Mouse (Mus musculus) lung, embryonic 14.5 days (tissue): ENCODE data around the gene Mical3. TPM values are rescaled to one million over a fixed set of nuclear protein-coding genes. Genes with fewer than 3 reads are reported as not detected.

Experiments used
- ATAC-seq: fragments of 200-750 bp; cut with Nextera tagmentation; 2 replicates; pipeline ENCODE4 v1.8.0; 2017; ENCODE audit warnings: mild to moderate bottlenecking, moderate TSS enrichment, moderate library complexity; ENCODE audit not compliant: insufficient read depth
- DNase-seq: peaks from one replicate; pipeline ENCODE4 v3.0.0-alpha.2; 2015
- H3K27ac ChIP-seq: fragments of 300-500 bp; sonication (generic); 2 replicates; pipeline ENCODE4 v1.5.1; 2014; ENCODE audit warnings: low read depth, mild to moderate bottlenecking, moderate library complexity
- H3K27me3 ChIP-seq: fragments of 300-500 bp; sonication (generic); 2 replicates; pipeline ENCODE4 v1.6.1; 2014; ENCODE audit warnings: low read length, control low read depth; ENCODE audit not compliant: insufficient read depth
- H3K36me3 ChIP-seq: fragments of 300-500 bp; sonication (generic); 2 replicates; pipeline ENCODE4 v1.6.1; 2014; ENCODE audit warnings: control low read depth; ENCODE audit not compliant: insufficient read depth
- H3K4me1 ChIP-seq: fragments of 300-500 bp; sonication (generic); 2 replicates; pipeline ENCODE4 v1.6.1; 2014; ENCODE audit warnings: antibody characterized with exemption, control low read depth; ENCODE audit not compliant: insufficient read depth
- H3K4me2 ChIP-seq: fragments of 300-500 bp; sonication (generic); 2 replicates; pipeline ENCODE4 v1.6.1; 2014; ENCODE audit warnings: mild to moderate bottlenecking
- H3K4me3 ChIP-seq: fragments of 300-500 bp; sonication (generic); 2 replicates; pipeline ENCODE4 v1.5.1; 2014; ENCODE audit warnings: low read depth, low read length
- H3K9ac ChIP-seq: fragments of 300-500 bp; sonication (generic); 2 replicates; pipeline ENCODE4 v1.6.1; 2014
- H3K9me3 ChIP-seq: fragments of 300-500 bp; sonication (generic); 2 replicates; pipeline ENCODE4 v1.6.1; 2016; ENCODE audit warnings: low read depth, low read length, control low read depth
- CTCF ChIP-seq: IDR thresholded peaks from 2 replicates; pipeline ENCODE4 v1.5.1; 2016; ENCODE audit warnings: antibody characterized with exemption, low read depth
- WGBS: fragments of 180-500 bp; shearing (Covaris S2); extraction: QIAGEN DNeasy Blood & Tissue Kit; methylation state at CpG from one replicate; pipeline ENCODE4 v1.1.7; 2014; 5-methylcytosine and 5-hydroxymethylcytosine counted together
- polyA plus RNA-seq: library from polyadenylated mRNA; unstranded; fragments of >200 nt; fragmentation: Nextera tagmentation; extraction: Ambion mirVana; gene quantifications from 2 replicates; pipeline ENCODE4 v1.2.1, GENCODE M21; 2014

Mical3 gene
- polyA plus RNA-seq, 1 experiment from 2014 or later = 27.0 TPM

DNA sequence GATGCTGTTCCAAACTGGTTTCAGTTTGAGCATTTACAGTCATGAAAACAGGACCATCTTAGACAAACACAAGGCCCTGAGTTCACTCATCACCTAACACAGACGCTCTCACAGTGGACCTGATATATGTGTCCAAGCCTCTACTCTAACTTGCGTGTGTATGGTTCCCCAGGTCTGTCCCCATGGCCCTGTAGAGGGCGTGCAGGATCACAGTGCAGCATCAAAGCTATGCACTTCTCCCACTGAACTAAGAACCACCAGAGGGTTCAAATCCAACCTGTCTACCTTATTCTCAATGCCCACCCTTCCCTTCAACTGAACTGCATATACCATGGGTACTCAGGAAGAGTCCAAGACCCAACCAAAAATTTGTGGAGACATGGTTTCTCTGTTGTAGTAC is 91.1 kb downstream of the Mical3 start:
- H3K27me3 ChIP-seq = no peaks in the 10 kb centered on the region
- ATAC-seq = no peak
- no peak for DNase-seq
- no peak overlapping the region for H3K9ac ChIP-seq
- no peaks in the 10 kb centered on the region for H3K9me3 ChIP-seq
- H3K4me3 ChIP-seq = no peak overlapping the region
- TF ChIP-seq CTCF = no peak
- no peak overlapping the region for H3K4me2 ChIP-seq
- H3K4me1 ChIP-seq = peaks cover 17% of the 10 kb centered on the region
- no peak overlapping the region for H3K27ac ChIP-seq
- WGBS = 87% methylated on average over 3 of the region's 3 CpGs
- peaks cover 59% of the 10 kb centered on the region for H3K36me3 ChIP-seq

DNA sequence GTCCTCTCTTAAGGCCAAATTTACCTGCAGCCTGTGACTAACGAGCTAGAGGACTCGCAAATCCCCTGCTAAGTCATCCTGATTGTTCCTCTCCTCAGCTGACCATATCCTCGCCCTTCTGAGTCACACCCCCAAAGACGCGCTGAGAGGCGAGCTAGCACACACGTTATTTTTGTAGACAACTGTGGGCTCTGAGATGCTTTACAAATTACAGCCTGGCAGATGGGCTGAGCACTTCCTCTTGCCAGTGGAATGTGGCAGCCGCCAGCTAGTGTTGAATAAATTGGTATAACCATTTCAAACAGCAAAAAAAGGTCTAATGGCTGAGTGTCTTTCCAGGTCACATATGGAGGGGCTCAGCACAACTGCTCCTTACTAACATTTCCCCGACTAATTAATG is 91.5 kb downstream of the Mical3 start:
- Histone ChIP-seq H3K4me1 (peaks cover 12% of the 10 kb centered on the region), H3K36me3 (peaks cover 63% of the 10 kb centered on the region), H3K27ac (no peak overlapping the region), H3K4me2 (no peak overlapping the region), H3K4me3 (no peak overlapping the region), H3K27me3 (no peaks in the 10 kb centered on the region), H3K9me3 (no peaks in the 10 kb centered on the region), H3K9ac (no peak overlapping the region)
- ATAC-seq = no peak
- DNase-seq = no peak
- WGBS = 80% methylated on average over 9 of the region's 9 CpGs
- TF ChIP-seq CTCF = no peak

DNA sequence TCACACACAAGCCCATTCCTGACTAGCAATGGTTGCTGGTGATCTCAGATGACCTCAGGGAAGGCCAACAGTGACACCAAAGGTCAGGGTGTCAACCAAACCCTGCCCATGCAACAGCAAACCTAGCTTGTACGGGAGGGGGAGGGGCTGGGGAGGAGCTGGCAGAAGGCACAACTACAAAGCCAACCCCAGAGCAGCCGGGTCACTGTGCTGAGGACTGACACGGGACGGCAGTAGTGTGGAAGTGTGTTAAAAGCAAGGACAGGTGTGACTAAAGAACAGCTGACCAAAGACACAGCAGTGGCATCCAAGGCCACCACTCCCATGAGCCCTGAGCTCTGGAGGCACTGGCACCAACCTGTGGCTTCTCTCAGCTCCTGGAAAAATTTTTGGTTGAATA is 93.7 kb downstream of the Mical3 start:
- 58% methylated on average over 4 of the region's 4 CpGs for WGBS
- ATAC-seq (no peak), DNase-seq (no peak)
- no peak overlapping the region for H3K4me2 ChIP-seq
- H3K9me3 ChIP-seq = no peaks in the 10 kb centered on the region
- TF ChIP-seq CTCF = no peak
- H3K4me1 ChIP-seq = no peaks in the 10 kb centered on the region
- H3K27ac ChIP-seq = no peak overlapping the region
- no peaks in the 10 kb centered on the region for H3K27me3 ChIP-seq
- no peak overlapping the region for H3K4me3 ChIP-seq
- peaks cover 81% of the 10 kb centered on the region for H3K36me3 ChIP-seq
- H3K9ac ChIP-seq = no peak overlapping the region

DNA sequence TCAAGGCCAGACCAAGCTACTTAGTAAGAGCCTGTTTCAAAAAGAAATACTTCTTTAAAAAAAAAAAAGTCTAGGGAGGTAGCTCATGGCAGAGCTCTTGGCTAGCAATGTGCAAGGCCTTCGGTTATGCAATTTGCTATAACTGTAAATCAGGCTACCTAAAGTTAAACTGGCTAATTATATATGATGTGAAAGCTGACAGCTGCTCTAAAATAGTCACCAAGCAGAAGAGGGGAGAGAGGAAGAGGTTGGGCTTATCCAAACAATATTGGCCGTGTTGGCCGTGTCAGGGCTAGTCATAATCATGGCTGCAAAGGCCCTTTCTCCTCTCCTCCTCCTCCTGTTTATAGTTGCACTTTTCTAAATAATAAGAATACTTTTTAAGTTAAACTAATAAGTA is 94.9 kb downstream of the Mical3 start:
- Histone ChIP-seq H3K27ac (no peak overlapping the region), H3K9ac (no peak overlapping the region), H3K4me3 (no peak overlapping the region), H3K27me3 (no peaks in the 10 kb centered on the region), H3K9me3 (no peaks in the 10 kb centered on the region), H3K4me1 (no peaks in the 10 kb centered on the region), H3K4me2 (no peak overlapping the region), H3K36me3 (peaks cover 80% of the 10 kb centered on the region)
- TF ChIP-seq CTCF = no peak
- ATAC-seq (peak; percentile 72), DNase-seq (peak; percentile 65)
- WGBS = 41% methylated on average over 3 of the region's 3 CpGs

DNA sequence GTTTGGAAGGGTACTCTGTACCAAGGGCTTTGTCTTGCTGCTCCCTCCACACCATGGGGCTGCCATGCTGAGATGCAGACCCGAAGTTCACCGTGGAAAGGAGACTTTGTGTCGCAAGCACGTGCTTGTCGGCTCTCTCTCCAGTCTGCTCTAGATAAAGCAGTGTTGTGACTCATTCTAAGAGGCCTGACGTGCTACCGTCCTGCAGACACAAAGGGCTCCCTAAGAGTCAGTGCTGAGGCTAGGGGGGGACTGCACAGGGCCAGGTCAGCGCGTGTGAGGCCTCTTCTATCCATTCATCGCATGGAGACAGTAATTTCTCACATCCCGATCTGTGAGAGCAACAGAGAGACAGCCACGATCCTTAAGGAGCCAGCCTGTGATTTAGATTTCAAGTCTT is 95.5 kb downstream of the Mical3 start:
- H3K4me3 ChIP-seq = no peak overlapping the region
- no peak overlapping the region for H3K27ac ChIP-seq
- no peaks in the 10 kb centered on the region for H3K9me3 ChIP-seq
- 70% methylated on average over 12 of the region's 12 CpGs for whole genome bisulfite sequencing
- peaks cover 80% of the 10 kb centered on the region for H3K36me3 ChIP-seq
- no peak for TF ChIP-seq CTCF
- no peak overlapping the region for H3K9ac ChIP-seq
- H3K4me2 ChIP-seq = no peak overlapping the region
- no peak for ATAC-seq
- DNase-seq = no peak
- no peaks in the 10 kb centered on the region for H3K27me3 ChIP-seq
- H3K4me1 ChIP-seq = no peaks in the 10 kb centered on the region

DNA sequence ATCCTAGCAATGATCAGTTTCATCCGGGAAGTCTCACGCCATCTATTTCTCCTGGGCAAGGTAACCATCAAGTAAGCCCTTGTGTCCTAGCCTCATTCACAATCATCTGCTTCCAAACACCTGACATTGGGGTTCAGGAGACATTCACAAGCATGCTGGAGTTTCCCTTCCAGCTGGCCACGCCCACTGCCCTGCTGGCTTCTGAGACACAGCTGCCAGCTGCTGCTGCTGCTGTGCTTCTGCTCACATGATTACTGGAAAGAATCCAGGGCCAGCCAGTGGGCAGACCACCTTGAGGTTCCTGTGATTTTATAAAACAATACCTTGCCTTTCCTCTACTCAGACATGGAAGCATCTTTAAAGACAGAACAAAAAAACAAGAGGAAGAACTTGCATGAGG is 97.5 kb downstream of the Mical3 start:
- ATAC-seq = no peak
- H3K9me3 ChIP-seq = no peaks in the 10 kb centered on the region
- no peak overlapping the region for H3K4me3 ChIP-seq
- no peaks in the 10 kb centered on the region for H3K27me3 ChIP-seq
- 90% methylated on average over 3 of the region's 3 CpGs for WGBS
- no peak overlapping the region for H3K4me2 ChIP-seq
- H3K9ac ChIP-seq = no peak overlapping the region
- no peak overlapping the region for H3K27ac ChIP-seq
- no peaks in the 10 kb centered on the region for H3K4me1 ChIP-seq
- TF ChIP-seq CTCF = no peak
- DNase-seq = no peak
- H3K36me3 ChIP-seq = peaks cover 83% of the 10 kb centered on the region

DNA sequence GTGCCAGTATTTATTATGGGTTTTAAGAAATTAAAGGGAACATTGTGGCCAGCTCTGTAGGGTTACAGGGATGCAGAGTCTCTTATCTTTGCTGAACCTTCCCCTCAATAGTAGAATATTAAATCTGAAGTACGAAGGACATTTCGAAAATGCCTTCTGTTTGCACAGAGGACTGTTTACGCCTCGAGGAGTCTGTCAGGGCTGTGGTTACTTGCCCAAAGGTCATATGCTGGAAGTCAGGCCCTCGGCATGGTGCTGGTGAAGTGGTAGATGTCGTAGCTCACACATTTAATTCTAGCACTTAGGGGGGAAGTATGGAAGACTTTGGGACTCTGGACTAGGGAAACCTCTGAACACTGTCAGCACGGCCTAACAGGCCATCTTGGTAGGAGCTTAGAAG is 99.4 kb downstream of the Mical3 start:
- Histone ChIP-seq H3K27me3 (no peaks in the 10 kb centered on the region), H3K4me1 (no peaks in the 10 kb centered on the region), H3K4me3 (no peak overlapping the region), H3K36me3 (peaks cover 80% of the 10 kb centered on the region), H3K27ac (no peak overlapping the region), H3K4me2 (no peak overlapping the region), H3K9me3 (no peaks in the 10 kb centered on the region), H3K9ac (no peak overlapping the region)
- DNase-seq (no peak), ATAC-seq (no peak)
- 78% methylated on average over 7 of the region's 7 CpGs for WGBS
- no peak for TF ChIP-seq CTCF

DNA sequence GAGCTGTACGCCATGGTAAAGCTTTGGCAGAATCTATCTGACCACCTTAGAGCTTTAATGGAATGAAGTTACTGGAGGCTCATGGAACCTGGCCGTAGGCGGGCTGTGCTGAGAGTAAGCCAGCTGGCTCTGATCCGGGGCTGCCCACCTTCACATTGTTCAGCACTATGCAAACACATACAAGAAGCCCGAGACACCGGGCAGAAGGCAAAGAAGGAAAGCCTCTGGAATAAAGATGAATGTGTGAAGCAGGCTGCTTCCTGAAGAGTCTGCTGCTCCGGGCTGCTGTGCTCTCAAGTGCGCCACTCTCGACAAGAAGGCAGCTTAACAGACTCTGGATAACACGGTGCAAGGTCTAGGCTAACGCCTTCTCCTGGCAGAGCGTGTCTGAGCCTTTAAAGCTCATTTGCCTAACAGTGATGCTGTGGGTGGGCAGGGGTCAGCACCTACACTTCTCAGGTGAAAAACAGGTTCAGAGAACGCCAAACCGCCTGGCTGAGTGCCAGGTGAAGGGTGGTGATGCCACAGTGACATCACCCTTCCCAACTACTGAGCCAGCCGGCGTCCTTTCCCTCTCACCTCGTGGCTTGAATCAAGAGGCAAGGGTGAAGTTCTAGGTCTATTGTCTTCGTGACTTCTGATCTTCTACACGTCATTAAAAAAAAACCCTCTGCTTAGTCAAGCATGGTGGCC is 100.8 kb downstream of the Mical3 start:
- ATAC-seq (no peak), DNase-seq (peak; percentile 28)
- Histone ChIP-seq H3K27me3 (no peaks in the 10 kb centered on the region), H3K36me3 (peaks cover 77% of the 10 kb centered on the region), H3K4me2 (no peak overlapping the region), H3K27ac (no peak overlapping the region), H3K9ac (no peak overlapping the region), H3K4me1 (no peaks in the 10 kb centered on the region), H3K4me3 (no peak overlapping the region), H3K9me3 (no peaks in the 10 kb centered on the region)
- 69% methylated on average over 19 of the region's 19 CpGs for WGBS
- TF ChIP-seq CTCF = no peak
